Mouse (Mus musculus): ENCODE data around the gene Ptger4.
"Not testable (repeated sequence)": the region's sequence is repeated elsewhere in the genome, so short reads cannot be mapped to it uniquely, and the experiment has no call there.

Ptger4 gene

DNA sequence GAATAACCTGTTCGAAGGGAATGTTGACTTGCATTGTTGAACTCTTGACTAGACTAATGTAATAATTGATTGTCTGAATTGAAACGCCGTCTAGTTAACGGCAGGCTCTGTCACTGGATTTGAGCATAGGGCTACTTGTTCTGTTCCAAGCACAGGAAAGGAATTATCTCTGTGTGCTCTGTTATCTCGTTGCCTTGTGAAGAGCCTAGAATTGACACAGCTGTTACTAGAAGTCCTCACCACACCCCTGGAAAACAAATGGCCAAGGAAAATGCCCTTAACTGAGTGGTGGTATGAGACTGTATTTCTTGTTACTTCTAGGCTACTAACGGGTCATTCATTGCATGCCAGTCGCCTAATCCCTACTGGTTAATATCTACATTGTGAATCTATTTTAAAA, 5.9 kb downstream of the Ptger4 start:
- no peak for DNase-seq (ENCODE audit: low spot score)

DNA sequence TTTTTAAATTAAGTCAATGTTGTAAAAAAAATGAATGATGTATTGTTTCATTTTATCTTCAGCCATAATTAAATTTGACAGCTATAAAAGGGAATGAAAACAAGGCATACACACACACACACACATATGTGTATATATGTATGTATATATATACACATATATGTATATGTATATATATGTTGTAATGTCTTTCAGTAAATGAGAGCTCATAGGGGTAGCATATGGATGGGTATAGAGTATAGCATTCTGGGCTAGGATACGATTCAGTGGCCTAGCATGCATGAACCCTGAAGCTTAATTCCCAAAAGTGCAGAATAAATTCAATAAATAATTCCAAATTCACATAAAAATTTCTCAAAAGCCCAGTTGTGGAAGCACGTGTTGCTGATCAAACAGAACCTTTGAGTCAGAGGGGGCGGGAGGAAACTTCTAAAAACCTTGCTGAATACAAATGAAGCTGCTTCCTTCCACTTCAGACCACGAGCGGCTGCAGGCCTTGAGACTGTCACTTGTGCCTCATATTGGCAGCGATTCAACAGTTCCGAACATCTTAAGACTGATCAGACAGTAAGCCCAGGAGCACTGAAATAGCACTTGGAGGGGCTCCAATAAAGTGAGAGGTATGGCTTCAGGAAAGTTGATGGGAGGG, 6.9 kb downstream of the Ptger4 start:
- no peak for DNase-seq (ENCODE audit: low spot score)

DNA sequence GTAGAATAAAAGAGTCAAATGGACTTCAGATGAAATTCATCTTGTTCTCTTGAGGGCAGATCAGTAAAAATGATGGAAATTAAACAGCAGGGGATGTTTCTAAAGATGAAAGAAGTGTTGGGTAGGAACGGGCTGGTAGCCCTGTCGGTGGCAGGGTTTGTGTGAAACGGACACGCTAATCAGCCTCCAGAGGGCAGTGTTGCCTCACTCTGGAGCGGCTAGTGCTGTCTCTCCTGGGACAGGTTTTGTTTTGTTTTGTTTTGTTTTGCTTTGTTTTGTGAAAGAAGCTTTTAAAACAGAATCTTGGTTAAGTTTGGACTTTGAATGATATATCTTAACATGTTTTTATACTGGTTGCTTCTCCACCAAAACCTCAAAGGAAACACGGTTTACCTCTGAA, 7.4 kb downstream of the Ptger4 start:
- DNase-seq (ENCODE audit: low spot score), result peak; percentile 85

DNA sequence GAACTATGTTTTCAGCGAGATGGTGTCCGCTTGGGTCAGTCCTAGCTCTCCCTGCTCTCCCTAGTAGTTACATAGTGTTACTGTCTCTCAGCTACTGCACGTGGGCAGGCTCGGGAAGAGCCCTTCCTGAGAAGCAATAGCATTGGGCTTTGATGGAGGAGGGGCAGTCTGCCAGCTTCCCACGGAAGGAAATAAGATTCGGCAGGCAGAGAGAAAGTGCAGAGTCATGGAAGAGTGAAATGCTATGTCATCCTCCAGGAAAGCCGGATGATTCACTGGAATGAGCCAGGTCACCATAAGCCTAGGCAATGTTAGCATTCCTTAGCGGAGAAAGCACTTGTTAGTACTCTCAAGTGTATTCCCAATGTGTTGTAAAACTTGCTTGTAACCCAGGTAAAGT, 8.5 kb downstream of the Ptger4 start:
- peak; percentile 28 for DNase-seq (ENCODE audit: low spot score)

DNA sequence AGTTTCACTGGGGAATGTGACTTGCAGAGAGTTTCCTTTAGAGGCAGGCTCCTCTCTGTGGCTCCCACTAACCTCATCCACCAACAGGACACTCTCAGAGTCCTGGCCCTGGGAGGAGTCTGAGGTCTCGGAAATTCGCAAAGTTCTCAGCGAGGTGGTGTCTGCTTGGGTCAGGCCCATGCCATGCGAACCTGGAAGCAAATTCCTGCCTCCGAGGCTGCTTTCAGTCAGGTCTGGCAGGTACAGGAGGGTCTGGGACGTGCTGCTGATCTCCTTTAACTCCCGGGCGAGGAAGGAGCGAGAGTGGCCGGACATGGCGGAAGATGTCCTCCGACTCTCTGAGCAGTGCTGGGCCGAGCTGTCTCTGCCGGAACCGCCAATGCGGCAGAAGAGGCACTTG, 9.3 kb downstream of the Ptger4 start:
- DNase-seq (ENCODE audit: low spot score), result no peak

DNA sequence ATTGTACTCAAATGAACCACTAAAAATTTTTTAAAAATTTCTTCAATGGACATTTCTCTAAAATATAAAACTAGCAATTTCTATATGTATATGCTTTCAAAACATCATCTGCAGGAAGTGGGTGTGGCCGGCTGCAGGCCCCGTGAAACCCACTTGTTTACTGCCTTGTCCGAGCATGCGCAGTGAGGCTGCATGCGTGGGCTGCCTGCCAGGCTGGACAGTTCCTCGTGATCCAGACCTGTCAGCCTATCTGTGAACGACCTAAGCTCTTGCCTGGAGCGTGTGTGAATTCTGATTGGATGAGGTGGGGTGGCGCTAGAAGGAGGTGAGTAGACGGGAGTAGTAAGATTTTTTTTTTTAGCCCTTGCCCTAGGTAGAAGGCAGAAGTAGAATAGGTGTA, 13.2 kb downstream of the Ptger4 start:
- DNase-seq (ENCODE audit: low spot score), result not testable (repeated sequence)

DNA sequence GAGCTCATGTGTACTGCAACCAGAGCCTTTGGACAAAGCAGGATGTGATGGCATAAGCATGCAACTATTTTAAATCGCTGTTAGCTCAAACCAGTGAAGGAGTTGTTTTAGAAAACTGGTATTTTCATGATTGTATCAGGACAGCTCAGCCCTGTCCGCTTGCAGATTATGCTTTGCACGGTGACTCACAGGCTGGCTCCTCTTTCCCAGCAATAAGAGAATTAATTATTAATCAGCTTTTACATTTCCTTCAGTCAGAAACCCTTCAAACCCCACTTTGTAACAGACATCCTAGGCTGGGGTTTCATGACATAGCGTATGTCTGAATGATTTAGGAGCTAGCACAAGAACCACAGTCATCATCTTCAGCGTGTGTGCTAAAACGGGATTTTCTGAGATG, 23.5 kb downstream of the Ptger4 start:
- no peak for DNase-seq (ENCODE audit: low spot score)

DNA sequence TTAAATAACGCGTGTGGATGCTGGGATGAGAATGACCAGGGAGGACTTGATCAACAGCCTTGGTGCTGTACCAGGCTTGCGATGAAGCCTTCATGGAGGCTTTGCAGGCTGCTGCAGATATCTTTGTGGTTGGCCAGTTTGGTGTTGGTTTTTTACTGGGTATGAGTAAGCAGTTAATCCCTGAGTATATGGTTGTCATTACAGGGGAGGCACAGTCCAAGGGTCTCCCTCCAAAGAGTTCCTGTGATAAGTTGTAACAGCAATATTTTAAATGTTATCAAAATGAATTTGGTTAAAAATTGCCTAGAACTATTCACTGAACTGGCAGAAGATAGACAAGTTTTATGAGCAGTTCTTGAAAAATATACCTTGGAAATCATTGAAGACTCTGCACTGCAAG, 34.9 kb downstream of the Ptger4 start:
- DNase-seq (ENCODE audit: low spot score), result no peak

DNA sequence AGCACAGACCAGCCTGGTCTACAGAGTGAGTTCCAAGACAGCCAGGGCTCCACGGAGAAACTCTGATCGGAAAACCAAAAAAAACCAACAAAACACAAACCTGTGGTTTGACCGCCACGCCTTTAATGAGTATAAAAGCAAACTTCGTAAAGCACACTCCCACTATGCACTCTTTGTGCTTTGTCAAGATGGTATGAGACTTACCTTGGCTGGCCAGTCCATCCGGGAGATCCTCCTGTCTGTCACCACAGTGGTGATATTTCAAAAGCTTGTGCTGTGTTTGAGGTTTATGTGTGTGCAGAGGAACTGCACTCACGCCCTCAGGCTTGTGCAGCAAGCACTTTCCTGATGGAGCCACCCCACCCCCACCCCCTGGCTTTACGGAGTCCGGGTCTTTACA, 38.8 kb downstream of the Ptger4 start:
- no peak for DNase-seq (ENCODE audit: low spot score)

DNA sequence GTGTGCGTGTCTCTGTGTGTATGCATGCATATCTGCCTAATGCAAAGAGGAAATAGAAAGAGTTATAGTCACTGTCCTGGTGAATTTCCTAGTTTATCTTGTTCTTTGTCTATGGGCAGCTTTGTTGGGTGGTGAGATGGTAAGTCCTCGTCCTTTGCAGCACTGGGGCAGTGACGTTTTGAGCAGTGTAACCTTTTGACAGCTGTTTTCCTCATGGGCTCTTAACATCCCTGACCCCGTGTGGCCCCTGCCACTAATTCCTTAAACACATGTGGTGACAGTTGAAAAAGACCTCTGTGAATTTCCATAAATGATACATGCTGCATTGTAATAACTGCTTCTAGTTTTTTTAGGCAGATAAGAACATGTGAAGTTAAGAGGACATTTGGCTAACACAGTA, 47.3 kb downstream of the Ptger4 start:
- DNase-seq (ENCODE audit: low spot score), result no peak

DNA sequence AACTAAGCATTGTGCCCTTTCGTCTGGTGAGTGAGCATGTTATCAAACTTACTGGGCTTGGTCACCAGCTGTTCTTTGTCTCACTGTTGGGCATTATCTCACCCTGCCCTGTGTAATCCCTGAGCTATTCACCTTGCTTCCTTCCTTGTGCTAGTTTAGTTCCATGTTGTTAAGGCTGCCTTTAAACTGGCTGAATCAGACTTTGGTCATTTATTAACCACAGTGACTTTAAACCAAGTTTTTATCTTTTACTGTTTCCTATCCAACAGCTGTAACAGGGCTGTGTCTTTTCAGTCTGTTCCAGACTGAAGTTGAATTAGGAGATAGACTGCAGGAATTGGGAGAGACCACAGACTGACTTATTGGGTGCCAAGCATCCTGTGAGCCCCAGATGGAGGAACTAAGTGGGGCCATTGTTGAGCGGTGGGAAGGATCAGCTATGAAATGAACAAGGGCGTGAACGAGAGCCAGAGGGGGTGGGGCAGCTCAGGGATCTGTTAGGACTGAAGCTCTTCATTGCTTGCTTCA, 47.9 kb downstream of the Ptger4 start:
- peak; percentile 23 for DNase-seq (ENCODE audit: low spot score)

DNA sequence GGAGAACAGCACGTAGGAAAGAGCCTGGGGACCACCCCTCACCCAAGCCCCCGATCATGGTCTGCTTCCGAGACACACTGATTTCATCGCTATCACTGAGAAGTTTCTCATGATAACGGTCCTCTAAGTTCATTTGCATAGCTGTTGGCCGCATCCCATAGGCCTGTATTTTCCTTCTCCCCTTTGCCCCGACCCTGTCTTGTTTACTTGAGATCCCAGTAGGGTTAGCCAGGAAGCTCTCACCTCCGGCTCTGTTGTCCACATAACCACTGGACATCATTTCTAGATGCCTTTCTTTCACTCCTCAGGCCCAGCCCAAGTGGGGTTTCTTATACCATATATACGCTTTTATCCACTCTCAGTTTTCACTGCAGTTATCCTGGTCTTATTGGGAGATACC, 49.1 kb downstream of the Ptger4 start:
- DNase-seq (ENCODE audit: low spot score), result no peak

DNA sequence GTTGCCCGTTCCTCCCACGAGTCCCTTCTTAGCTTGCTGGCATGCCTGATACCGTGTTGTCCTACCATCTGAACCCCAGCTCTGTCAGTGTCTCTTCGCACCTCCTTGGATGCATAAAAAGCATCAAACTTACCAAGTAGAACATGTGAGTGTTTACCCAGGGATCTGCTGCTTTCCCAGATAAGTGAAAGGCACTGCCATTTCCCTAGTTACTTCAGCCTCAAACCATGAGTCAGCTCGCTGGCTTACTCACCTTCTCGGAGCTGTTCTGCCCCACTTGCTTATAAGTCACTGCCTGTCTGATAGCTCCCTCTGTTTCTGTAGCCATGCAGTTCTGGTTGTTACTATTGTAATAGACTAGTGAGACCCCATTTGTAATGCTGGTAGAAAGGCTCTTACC, 49.5 kb downstream of the Ptger4 start:
- DNase-seq (ENCODE audit: low spot score), result peak; percentile 40

DNA sequence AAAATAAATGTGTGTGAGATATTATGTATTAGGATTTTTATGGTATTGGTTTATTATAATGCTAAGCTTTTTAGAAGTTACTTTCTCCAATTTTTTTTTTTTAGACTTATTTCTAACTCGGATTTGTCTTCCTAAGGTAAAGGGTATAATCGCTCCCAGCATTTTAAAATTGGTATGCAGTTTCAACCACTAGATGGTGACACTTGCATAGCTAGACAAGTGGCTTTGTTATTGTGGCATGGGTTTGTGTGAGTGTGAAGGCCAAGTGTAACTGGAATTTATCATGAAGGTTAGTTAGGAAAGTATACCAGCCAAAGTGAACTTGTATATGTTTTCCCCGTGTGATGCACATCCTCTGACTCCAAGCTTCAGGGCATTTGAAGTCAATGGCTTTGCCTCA, 50.2 kb downstream of the Ptger4 start:
- no peak for DNase-seq (ENCODE audit: low spot score)

DNA sequence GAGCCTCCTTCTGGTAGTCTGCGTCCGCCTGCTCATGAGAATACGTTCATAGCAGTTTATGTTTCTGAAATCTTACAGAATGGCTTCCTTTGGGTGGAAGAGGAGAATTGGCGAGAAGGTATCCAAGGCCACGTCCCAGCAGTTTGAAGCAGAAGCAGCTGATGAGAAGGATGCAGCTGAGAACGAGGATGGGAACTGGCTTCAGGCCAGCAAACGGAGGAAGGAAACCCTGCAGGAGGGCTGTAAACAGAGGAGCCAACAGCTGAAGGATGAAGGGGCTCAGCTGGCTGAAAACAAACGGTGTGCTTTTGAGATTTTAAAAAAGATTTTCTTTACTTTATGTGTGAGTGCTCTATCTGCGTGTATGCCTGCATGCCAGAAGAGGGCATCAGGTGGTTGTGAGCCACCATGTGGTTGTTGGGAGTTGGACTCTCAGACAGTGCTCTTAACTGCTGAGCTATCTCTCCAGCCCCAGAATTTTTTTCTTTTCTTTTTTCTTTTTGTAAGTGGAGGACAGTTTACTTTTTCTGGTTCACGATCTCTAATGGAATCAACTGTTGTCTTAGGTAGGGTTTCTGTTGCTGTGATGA, 54.4 kb downstream of the Ptger4 start:
- no peak for DNase-seq (ENCODE audit: low spot score)

DNA sequence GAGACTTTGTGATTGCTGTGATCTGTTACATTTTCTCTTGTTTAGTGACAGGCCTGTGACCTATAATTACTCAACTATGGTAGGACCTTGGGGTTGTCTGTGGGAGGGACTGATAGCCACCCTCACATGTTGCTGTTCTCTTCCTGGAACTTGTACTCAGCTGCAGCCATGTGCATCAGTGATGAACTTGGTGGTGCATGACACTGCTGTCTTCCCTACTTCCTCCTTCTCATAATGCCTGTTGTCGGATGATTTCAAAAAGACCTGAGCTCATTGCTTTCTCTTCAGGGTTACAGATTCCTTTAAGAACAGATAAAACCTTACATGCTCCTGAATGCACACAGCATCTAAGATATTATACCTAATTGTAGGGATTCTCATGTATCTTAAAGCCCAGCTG, 56.0 kb downstream of the Ptger4 start:
- no peak for DNase-seq (ENCODE audit: low spot score)

DNA sequence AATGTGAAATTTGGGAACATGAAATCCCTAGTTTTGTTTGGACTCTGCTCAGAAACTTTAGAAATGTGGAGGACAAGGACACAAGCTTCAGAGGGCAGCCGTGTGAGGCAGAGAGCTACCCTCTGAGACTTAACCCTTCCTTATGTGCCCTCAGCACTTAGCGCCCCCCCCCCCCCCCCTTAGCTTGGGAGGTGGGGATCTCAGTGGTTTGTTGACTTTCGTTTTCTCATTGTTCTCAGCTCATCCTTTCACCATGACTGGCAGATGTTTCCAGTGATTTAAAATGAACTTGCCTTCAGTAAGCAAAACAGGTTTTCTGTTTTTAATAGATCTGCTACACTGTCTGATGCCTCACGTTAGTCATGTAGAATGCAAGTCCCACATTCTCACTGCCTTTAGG, 56.9 kb downstream of the Ptger4 start:
- no peak for DNase-seq (ENCODE audit: low spot score)

DNA sequence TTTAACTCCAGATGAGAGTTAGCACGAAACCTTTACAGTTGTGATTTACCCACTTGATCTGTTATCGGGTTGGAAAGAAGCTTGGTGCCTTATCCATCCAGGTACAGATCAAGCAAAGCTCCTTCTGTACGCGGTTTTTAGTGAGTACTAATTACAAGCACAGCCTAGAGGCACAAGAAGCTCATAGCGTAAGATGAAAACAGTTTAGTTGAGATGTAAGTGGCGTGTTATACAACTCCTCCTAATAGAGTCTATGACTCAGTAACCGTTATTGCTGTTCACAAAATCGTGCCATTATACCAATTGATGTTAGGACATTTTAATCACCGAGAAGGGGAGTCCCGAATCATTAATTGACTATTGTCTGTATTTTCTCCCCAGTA, 57.7 kb downstream of the Ptger4 start:
- no peak for DNase-seq (ENCODE audit: low spot score)

DNA sequence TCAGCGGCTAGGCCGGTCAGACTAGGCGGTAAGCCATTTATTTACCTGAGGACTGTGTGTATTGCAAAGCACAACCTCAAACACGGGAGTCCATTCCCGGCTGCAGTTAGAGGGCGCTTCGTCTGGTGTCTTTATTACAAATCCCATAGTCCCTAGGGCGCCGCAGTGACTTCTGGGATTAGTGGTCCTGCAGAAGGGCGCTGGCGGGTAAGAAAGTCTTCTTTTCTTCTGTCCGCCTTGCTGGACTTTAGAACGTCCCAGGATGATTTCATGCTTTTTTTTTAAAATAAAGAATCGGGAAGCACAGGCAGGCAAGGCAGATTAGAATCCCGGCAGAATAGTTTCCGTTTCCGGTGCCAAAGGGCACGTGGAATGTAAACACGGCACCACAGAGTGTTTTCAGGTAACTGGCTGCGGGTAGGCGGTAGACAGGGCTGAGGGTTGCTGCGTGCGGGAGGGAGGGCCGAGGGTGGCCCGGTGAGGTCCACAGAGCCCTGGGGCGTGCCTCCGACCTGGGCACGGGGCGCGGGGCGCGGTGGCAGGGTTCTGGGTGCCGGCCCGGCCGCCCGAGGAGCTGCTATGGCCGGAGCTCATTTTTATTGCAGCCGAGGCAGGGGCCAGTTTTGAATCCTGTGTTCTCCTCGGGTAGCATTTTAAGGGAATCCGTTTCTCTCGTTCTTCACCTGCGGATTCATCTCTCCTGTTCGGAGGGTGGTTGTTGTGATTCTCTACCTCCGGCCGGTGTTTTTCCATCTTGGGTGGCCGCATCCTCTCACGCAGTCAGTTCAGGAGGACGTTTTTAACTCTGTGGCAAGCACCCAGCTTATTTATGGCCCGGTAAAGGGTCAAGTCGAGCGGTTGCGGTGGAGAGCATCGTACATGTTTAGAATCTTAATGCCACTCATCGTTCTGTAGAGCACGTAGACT, 58.4 kb downstream of the Ptger4 start, which contains the start of gene Ttc33:
Ttc33 (plus strand) TSS at position 160 of the 927 bp plus-strand sequence.
- peak; percentile 80 for DNase-seq (ENCODE audit: low spot score)

DNA sequence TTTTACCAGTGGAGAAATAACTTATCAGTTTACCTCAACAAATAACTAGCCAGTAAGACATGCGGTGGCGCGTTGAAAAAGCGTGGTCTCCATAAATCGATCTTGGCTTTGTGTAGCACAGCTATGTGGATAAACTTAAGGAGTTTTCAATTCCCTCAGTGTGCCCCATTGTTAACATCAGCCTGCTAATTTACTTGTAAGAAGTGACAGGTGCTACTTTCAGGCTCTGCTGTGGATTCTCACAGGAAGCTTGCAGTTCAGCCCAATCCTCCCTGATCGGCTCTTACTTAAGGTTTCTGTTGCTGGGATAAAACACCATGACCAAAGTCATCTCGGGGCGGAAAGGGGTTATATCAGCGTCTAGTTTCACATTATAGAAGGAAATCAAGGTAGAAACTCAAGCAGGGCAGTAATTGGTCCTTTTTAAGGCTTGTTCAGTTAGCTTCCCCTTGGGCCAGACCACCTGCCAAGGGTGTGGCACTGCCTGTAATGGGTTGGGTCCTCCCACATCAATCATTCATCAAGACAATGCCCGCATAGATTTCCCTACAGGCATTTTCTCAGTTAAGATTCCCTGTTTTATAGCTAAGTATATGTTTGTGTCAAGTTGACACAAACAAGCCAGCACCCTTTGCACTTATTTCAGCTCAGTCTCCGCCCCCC, 59.2 kb downstream of the Ptger4 start:
- no peak for DNase-seq (ENCODE audit: low spot score)

DNA sequence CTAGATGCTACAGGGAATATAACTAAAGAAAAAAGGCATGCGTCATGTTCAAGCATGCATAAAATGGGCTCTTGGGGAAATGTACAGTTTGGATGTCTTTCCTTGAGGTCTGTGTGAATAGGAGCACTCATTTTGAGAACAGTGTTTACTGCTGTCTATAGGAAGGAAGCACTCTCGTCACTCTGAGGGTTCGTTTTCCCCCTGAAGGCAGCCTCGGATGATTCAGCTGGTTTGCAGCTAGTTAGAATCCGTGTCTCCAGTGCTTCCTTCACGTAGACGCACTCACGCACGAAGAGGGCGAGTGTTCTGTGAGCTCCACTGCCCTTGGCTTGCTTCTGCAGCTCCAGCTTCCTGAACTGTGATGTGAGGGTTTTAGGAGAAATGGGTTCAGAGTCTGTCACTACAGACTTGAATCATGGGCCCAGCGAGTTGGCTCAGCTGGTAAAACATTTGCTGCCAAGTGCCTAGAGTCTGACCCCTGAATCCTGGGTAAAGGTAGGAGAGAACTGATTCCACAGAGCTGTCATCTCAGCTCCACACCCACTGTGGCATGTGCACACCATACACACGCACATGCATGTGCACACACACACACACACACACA, 70.7 kb downstream of the Ptger4 start:
- DNase-seq (ENCODE audit: low spot score), result no peak

All from urinary bladder, postnatal 14 days (tissue).